Mouse (Mus musculus) lung, embryonic 15.5 days (tissue): Measurements from ENCODE around the gene Tasp1. TPM values are rescaled to one million over a fixed set of nuclear protein-coding genes. Genes with fewer than 3 reads are reported as not detected.
"Not testable (repeated sequence)": the region's sequence is repeated elsewhere in the genome, so short reads cannot be mapped to it uniquely, and the experiment has no call there.

Experiments
- ATAC-seq: fragments of 200-750 bp; cut with Nextera tagmentation; 2 replicates; pipeline ENCODE4 v1.8.0; 2017; ENCODE audit warnings: moderate number of reproducible peaks, borderline replicate concordance; ENCODE audit not compliant: low FRiP score, low TSS enrichment; ENCODE audit errors: extremely low read depth
- H3K27ac ChIP-seq: fragments of 300-500 bp; sonication (generic); 2 replicates; pipeline ENCODE4 v1.5.1; 2015; ENCODE audit warnings: moderate library complexity, mild to moderate bottlenecking, inconsistent platforms
- H3K27me3 ChIP-seq: fragments of 300-500 bp; sonication (generic); 2 replicates; pipeline ENCODE4 v1.6.1; 2015; ENCODE audit warnings: inconsistent platforms
- H3K36me3 ChIP-seq: fragments of 300-500 bp; sonication (generic); 2 replicates; pipeline ENCODE4 v1.6.1; 2015; ENCODE audit warnings: inconsistent platforms
- H3K4me1 ChIP-seq: fragments of 300-500 bp; sonication (generic); 2 replicates; pipeline ENCODE4 v1.6.1; 2015; ENCODE audit warnings: inconsistent platforms
- H3K4me2 ChIP-seq: fragments of 300-500 bp; sonication (generic); 2 replicates; pipeline ENCODE4 v1.6.1; 2015; ENCODE audit warnings: inconsistent platforms, mild to moderate bottlenecking, moderate library complexity
- H3K4me3 ChIP-seq: fragments of 300-500 bp; sonication (generic); 2 replicates; pipeline ENCODE4 v1.5.1; 2015; ENCODE audit warnings: mild to moderate bottlenecking, inconsistent platforms
- H3K9ac ChIP-seq: fragments of 300-500 bp; sonication (generic); 2 replicates; pipeline ENCODE4 v1.6.1; 2015; ENCODE audit warnings: inconsistent platforms
- H3K9me3 ChIP-seq: fragments of 300-500 bp; sonication (generic); 2 replicates; pipeline ENCODE4 v1.6.1; 2016; ENCODE audit warnings: inconsistent platforms
- WGBS: fragments of 180-500 bp; shearing (Covaris S2); methylation state at CpG from one replicate; pipeline ENCODE4 v1.1.7; 2015; 5-methylcytosine and 5-hydroxymethylcytosine counted together
- polyA plus RNA-seq: library from polyadenylated mRNA; unstranded; fragments of >200 nt; fragmentation: Nextera tagmentation; extraction: Ambion mirVana; gene quantifications from 2 replicates; pipeline ENCODE4 v1.2.1, GENCODE M21; 2015

Tasp1 gene
- polyA plus RNA-seq, 1 experiment from 2014 or later: 25.1 TPM

GRCm38 (mm10) chr2:139874173-139874572, 192.4 kb downstream of the Tasp1 start:
- no peaks in the 10 kb centered on the region for H3K36me3 ChIP-seq
- H3K4me1 ChIP-seq: peaks cover 12% of the 10 kb centered on the region
- no peak for ATAC-seq
- H3K4me2 ChIP-seq: no peak overlapping the region
- H3K9ac ChIP-seq: no peak overlapping the region
- H3K4me3 ChIP-seq: no peak overlapping the region
- WGBS: 74% methylated on average over 3 of the region's 3 CpGs
- no peaks in the 10 kb centered on the region for H3K9me3 ChIP-seq
- no peak overlapping the region for H3K27ac ChIP-seq
- H3K27me3 ChIP-seq: no peaks in the 10 kb centered on the region

- Histone ChIP-seq H3K4me1 (peaks cover 12% of the 10 kb centered on the region), H3K36me3 (no peaks in the 10 kb centered on the region), H3K4me3 (no peak overlapping the region), H3K27ac (no peak overlapping the region), H3K9ac (no peak overlapping the region), H3K27me3 (no peaks in the 10 kb centered on the region), H3K4me2 (no peak overlapping the region), H3K9me3 (no peaks in the 10 kb centered on the region)
- WGBS: 53% methylated on average over 2 of the region's 2 CpGs
- no peak for ATAC-seq
Measured at GRCm38 (mm10) chr2:139873762-139874161, 192.8 kb downstream of the Tasp1 start.

GRCm38 (mm10) chr2:139869071-139869470, 197.5 kb downstream of the Tasp1 start:
- not testable (repeated sequence) for H3K9ac ChIP-seq, H3K4me2 ChIP-seq, H3K27ac ChIP-seq, H3K36me3 ChIP-seq, H3K9me3 ChIP-seq, ATAC-seq, H3K4me3 ChIP-seq, H3K4me1 ChIP-seq, H3K27me3 ChIP-seq
- WGBS: 100% methylated on average over 2 of the region's 2 CpGs

GRCm38 (mm10) chr2:139863396-139863795, 203.2 kb downstream of the Tasp1 start:
- ATAC-seq, H3K36me3 ChIP-seq, H3K4me3 ChIP-seq, H3K4me1 ChIP-seq, H3K27me3 ChIP-seq, H3K9me3 ChIP-seq, H3K4me2 ChIP-seq, H3K9ac ChIP-seq, H3K27ac ChIP-seq: not testable (repeated sequence)
- 92% methylated on average over 3 of the region's 3 CpGs for WGBS

GRCm38 (mm10) chr2:139860133-139860494, 206.5 kb downstream of the Tasp1 start:
- H3K4me1 ChIP-seq: no peaks in the 10 kb centered on the region
- ATAC-seq: peak; percentile 57; the same call in 1 of the 2 replicates
- H3K27ac ChIP-seq: peak overlapping the region; percentile 86
- H3K9ac ChIP-seq: no peak overlapping the region
- H3K9me3 ChIP-seq: no peaks in the 10 kb centered on the region
- WGBS: 55% methylated on average over 5 of the region's 5 CpGs
- no peaks in the 10 kb centered on the region for H3K27me3 ChIP-seq
- H3K4me3 ChIP-seq: no peak overlapping the region
- no peak overlapping the region for H3K4me2 ChIP-seq
- H3K36me3 ChIP-seq: no peaks in the 10 kb centered on the region

GRCm38 (mm10) chr2:139859424-139860132, 207.0 kb downstream of the Tasp1 start:
- Histone ChIP-seq H3K4me3 (no peak overlapping the region), H3K4me2 (no peak overlapping the region), H3K27me3 (no peaks in the 10 kb centered on the region), H3K36me3 (no peaks in the 10 kb centered on the region), H3K27ac (peak overlapping the region; percentile 86), H3K9ac (no peak overlapping the region), H3K9me3 (no peaks in the 10 kb centered on the region), H3K4me1 (no peaks in the 10 kb centered on the region)
- 14% methylated on average over 3 of the region's 3 CpGs for WGBS
- ATAC-seq: peak; percentile 95

- H3K27ac ChIP-seq: no peak overlapping the region
Measured at GRCm38 (mm10) chr2:139849621-139850020, 217.0 kb downstream of the Tasp1 start.

GRCm38 (mm10) chr2:139841359-139841758, 225.2 kb downstream of the Tasp1 start:
- H3K9me3 ChIP-seq: no peaks in the 10 kb centered on the region
- H3K27ac ChIP-seq: no peak overlapping the region
- no peak overlapping the region for H3K9ac ChIP-seq
- WGBS: 30% methylated on average over 1 of the region's 1 CpGs
- H3K4me3 ChIP-seq: no peak overlapping the region
- no peaks in the 10 kb centered on the region for H3K36me3 ChIP-seq
- H3K27me3 ChIP-seq: no peaks in the 10 kb centered on the region
- no peak overlapping the region for H3K4me2 ChIP-seq
- ATAC-seq: no peak
- 0 out of 2 replicates have a peak, but pooled peaks cover 2% of the 10 kb centered on the region for H3K4me1 ChIP-seq

More at GRCm38 (mm10) chr2:139849621-139850020, 217.0 kb downstream of the Tasp1 start:
- Histone ChIP-seq H3K36me3 (no peaks in the 10 kb centered on the region), H3K4me1 (no peaks in the 10 kb centered on the region), H3K4me2 (no peak overlapping the region), H3K27me3 (no peaks in the 10 kb centered on the region), H3K9ac (no peak overlapping the region), H3K9me3 (no peaks in the 10 kb centered on the region), H3K4me3 (no peak overlapping the region)
- ATAC-seq: no peak
- 79% methylated on average over 1 of the region's 1 CpGs for WGBS

GRCm38 (mm10) chr2:139840941-139841340, 225.7 kb downstream of the Tasp1 start:
- Histone ChIP-seq H3K9ac (no peak overlapping the region), H3K9me3 (no peaks in the 10 kb centered on the region), H3K4me2 (no peak overlapping the region), H3K27me3 (no peaks in the 10 kb centered on the region), H3K4me1 (0 out of 2 replicates have a peak, but pooled peaks cover 2% of the 10 kb centered on the region), H3K4me3 (no peak overlapping the region), H3K36me3 (no peaks in the 10 kb centered on the region), H3K27ac (0 out of 2 replicates have a peak overlapping the region, but pooled peaks have one; percentile 22)
- 54% methylated on average over 5 of the region's 5 CpGs for WGBS
- no peak for ATAC-seq

- Histone ChIP-seq H3K4me1 (peaks cover 27% of the 10 kb centered on the region), H3K27ac (peak overlapping the region; percentile 56), H3K27me3 (no peaks in the 10 kb centered on the region), H3K9ac (no peak overlapping the region), H3K9me3 (no peaks in the 10 kb centered on the region), H3K4me2 (no peak overlapping the region), H3K36me3 (no peaks in the 10 kb centered on the region), H3K4me3 (no peak overlapping the region)
- WGBS: 35% methylated on average over 8 of the region's 8 CpGs
- peak; percentile 88 for ATAC-seq
Measured at GRCm38 (mm10) chr2:139821589-139822378, 244.8 kb downstream of the Tasp1 start.

GRCm38 (mm10) chr2:139817275-139817674, 249.3 kb downstream of the Tasp1 start:
- Histone ChIP-seq H3K36me3 (no peaks in the 10 kb centered on the region), H3K27me3 (no peaks in the 10 kb centered on the region), H3K27ac (no peak overlapping the region), H3K4me2 (no peak overlapping the region), H3K4me3 (no peak overlapping the region), H3K9me3 (no peaks in the 10 kb centered on the region), H3K9ac (no peak overlapping the region), H3K4me1 (peaks cover 24% of the 10 kb centered on the region)
- ATAC-seq: no peak
- WGBS: 73% methylated on average over 3 of the region's 3 CpGs

GRCm38 (mm10) chr2:139807887-139808286, 258.7 kb downstream of the Tasp1 start:
- ATAC-seq: no peak
- Histone ChIP-seq H3K36me3 (no peaks in the 10 kb centered on the region), H3K4me2 (no peak overlapping the region), H3K9me3 (no peaks in the 10 kb centered on the region), H3K9ac (no peak overlapping the region), H3K27me3 (no peaks in the 10 kb centered on the region), H3K4me1 (no peaks in the 10 kb centered on the region; the same call in 1 of the 2 replicates), H3K4me3 (no peak overlapping the region), H3K27ac (no peak overlapping the region)
- 93% methylated on average over 6 of the region's 6 CpGs for WGBS
